Mouse (Mus musculus): ENCODE data around the gene Dusp2. TPM values are rescaled to one million over a fixed set of nuclear protein-coding genes. Genes with fewer than 3 reads are reported as not detected.

Gene Dusp2
- polyA plus RNA-seq, 1 experiment from 2014 or later: 10.3 TPM

DNA sequence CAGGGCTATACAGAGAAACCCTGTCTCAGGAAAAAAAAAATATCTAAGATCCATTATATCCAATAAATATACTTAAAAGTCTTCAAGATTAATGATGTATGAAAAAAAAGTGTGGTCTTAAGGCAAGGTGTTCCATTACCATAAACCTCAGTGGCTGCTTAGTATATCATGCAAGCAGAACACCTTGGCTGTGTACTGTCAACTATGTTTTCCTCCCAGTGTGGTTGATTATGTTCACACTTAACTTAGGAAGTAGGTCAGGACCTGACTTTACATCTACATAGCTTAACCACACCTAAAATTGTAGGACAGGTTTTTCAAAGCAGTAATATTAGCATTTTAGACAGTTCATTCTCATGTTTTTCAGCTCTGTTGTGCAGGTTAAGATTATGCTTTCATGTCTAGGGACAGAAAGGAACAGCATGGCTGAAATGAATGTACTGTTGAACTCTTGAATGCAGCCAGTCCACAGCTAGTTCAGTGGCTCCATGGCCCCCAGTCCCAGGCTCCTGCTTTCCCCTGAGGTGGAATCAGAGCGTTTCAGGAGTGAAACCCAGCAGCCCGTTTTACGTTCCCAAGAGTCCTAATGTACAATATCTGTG, 31.2 kb upstream of the Dusp2 start:
- Histone ChIP-seq H3K36me3 (ENCODE audit: insufficient read depth, low read length) (peaks cover 11% of the 10 kb centered on the region; the same call in 1 of the 2 replicates), H3K4me1 (replicated peaks; ENCODE audit: insufficient read depth, low read length) (no peaks in the 10 kb centered on the region), H3K9ac (ENCODE audit: low read depth, low read length) (no peak overlapping the region), H3K9me3 (replicated peaks; ENCODE audit: low read length) (no peaks in the 10 kb centered on the region), H3K27me3 (ENCODE audit: insufficient read depth, low read length) (no peaks in the 10 kb centered on the region), H3K4me3 (replicated peaks; ENCODE audit: low read depth, low read length) (no peak overlapping the region), H3K4me2 (ENCODE audit: low read length) (no peak overlapping the region), H3K27ac (no peak overlapping the region)
- TF ChIP-seq CTCF (IDR thresholded peaks at IDR 0.05; ENCODE audit: low read depth): no peak
- DNase-seq (ENCODE audit: low spot score) (no peak), ATAC-seq (replicated peaks; ENCODE audit: low FRiP score, low read depth) (no peak)
- WGBS: 66% methylated on average over 3 of the region's 3 CpGs

DNA sequence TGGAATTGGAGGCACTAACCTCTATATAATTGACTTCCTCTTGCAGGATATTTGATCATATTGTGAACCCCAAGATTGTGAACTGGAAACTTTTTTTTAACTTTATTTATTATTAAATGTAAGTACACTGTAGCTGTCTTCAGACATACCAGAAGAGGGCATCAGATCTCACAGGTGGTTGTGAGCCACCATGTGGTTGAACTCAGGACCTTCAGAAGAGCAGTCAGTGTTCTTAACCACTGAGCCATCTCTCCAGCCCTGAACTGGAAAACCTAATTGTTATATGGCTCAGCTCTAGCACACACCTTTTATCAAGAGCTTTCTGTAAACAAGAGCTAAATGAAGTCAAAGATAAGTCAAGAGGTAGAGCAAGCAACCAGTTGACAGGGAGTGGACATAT, 29.8 kb upstream of the Dusp2 start:
- no peaks in the 10 kb centered on the region for H3K36me3 ChIP-seq (ENCODE audit: insufficient read depth, low read length)
- ATAC-seq (replicated peaks; ENCODE audit: low FRiP score, low read depth) (no peak), DNase-seq (ENCODE audit: low spot score) (no peak)
- no peak overlapping the region for H3K9ac ChIP-seq (ENCODE audit: low read depth, low read length)
- peak; percentile 52 for TF ChIP-seq CTCF (IDR thresholded peaks at IDR 0.05; ENCODE audit: low read depth)
- no peaks in the 10 kb centered on the region for H3K4me1 ChIP-seq (replicated peaks; ENCODE audit: insufficient read depth, low read length)
- no peaks in the 10 kb centered on the region for H3K9me3 ChIP-seq (replicated peaks; ENCODE audit: low read length)
- H3K4me2 ChIP-seq (ENCODE audit: low read length): no peak overlapping the region
- no peak overlapping the region for H3K4me3 ChIP-seq (replicated peaks; ENCODE audit: low read depth, low read length)
- H3K27me3 ChIP-seq (ENCODE audit: insufficient read depth, low read length): no peaks in the 10 kb centered on the region
- H3K27ac ChIP-seq: no peak overlapping the region

DNA sequence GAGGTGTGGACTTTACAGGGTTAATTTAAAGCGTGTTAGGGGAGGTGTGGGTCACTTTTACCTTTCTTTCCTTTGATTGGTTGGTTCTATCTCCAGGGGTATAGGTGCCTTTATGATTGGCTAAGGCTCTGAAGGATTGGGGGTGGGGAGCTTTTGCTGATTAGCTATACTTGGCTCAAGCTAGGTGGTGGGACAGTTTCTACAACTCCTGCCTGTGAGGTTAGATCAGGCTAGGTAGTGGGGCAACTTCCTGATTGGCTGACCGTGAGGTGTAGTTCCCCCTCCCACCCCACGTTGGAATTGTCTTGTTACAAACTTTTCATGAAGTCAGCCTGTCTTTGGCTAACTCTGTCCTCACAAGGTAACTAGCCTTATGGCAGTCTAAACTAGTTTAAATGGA, 28.8 kb upstream of the Dusp2 start:
- no peak for DNase-seq (ENCODE audit: low spot score)
- no peak overlapping the region for H3K4me2 ChIP-seq (ENCODE audit: low read length)
- ATAC-seq (replicated peaks; ENCODE audit: low FRiP score, low read depth): no peak
- no peak overlapping the region for H3K4me3 ChIP-seq (replicated peaks; ENCODE audit: low read depth, low read length)
- no peaks in the 10 kb centered on the region for H3K36me3 ChIP-seq (ENCODE audit: insufficient read depth, low read length)
- H3K9ac ChIP-seq (ENCODE audit: low read depth, low read length): no peak overlapping the region
- no peaks in the 10 kb centered on the region for H3K4me1 ChIP-seq (replicated peaks; ENCODE audit: insufficient read depth, low read length)
- no peaks in the 10 kb centered on the region for H3K9me3 ChIP-seq (replicated peaks; ENCODE audit: low read length)
- no peaks in the 10 kb centered on the region for H3K27me3 ChIP-seq (ENCODE audit: insufficient read depth, low read length)
- 41% methylated on average over 3 of the region's 3 CpGs for WGBS
- no peak for TF ChIP-seq CTCF (IDR thresholded peaks at IDR 0.05; ENCODE audit: low read depth)
- H3K27ac ChIP-seq: no peak overlapping the region

DNA sequence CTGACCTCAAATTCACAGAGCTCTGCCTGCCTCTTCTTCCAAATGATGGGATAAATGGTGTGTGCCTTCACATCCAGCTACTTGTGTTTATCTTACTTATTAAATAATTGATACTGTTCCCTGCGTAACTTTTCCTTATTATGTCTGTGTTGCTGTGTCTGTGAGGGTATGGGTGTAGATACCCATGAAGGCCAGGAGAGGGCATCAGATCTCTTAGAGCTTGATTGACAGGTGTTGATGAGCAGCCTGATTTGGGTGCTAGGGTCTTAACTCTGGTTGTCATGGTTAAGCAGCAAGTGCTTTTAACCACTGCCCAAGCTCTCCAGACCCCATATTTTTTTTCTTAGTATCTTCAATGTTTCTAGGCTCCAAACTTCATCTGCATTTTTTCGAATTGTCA, 27.3 kb upstream of the Dusp2 start:
- no peak overlapping the region for H3K27ac ChIP-seq
- peak; percentile 64 for TF ChIP-seq CTCF (IDR thresholded peaks at IDR 0.05; ENCODE audit: low read depth)
- no peaks in the 10 kb centered on the region for H3K27me3 ChIP-seq (ENCODE audit: insufficient read depth, low read length)
- DNase-seq (ENCODE audit: low spot score) (no peak), ATAC-seq (replicated peaks; ENCODE audit: low FRiP score, low read depth) (no peak)
- no peaks in the 10 kb centered on the region for H3K4me1 ChIP-seq (replicated peaks; ENCODE audit: insufficient read depth, low read length)
- WGBS: 91% methylated on average over 2 of the region's 2 CpGs
- H3K36me3 ChIP-seq (ENCODE audit: insufficient read depth, low read length): no peaks in the 10 kb centered on the region
- no peak overlapping the region for H3K4me2 ChIP-seq (ENCODE audit: low read length)
- H3K9ac ChIP-seq (ENCODE audit: low read depth, low read length): no peak overlapping the region
- no peaks in the 10 kb centered on the region for H3K9me3 ChIP-seq (replicated peaks; ENCODE audit: low read length)
- no peak overlapping the region for H3K4me3 ChIP-seq (replicated peaks; ENCODE audit: low read depth, low read length)

DNA sequence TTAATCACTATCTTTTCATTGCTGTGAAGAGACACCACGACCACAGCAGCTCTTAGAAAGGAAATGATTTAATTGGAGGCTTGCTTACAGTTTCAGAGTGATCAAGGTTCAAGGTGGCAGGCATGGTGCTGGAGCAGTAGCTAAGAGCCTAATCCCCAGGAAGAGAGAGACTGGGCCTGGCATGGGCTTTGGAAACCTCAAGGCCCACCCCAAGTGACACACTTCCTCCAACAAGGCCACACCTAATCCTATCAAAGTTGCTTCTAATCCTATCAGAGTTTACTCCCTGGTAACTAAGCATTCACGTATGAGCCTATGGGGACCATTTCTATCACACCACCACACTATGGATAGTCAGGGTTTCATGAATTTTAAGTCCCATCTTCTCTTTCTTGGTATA, 25.7 kb upstream of the Dusp2 start:
- Histone ChIP-seq H3K9ac (ENCODE audit: low read depth, low read length) (no peak overlapping the region), H3K27me3 (ENCODE audit: insufficient read depth, low read length) (no peaks in the 10 kb centered on the region), H3K36me3 (ENCODE audit: insufficient read depth, low read length) (no peaks in the 10 kb centered on the region), H3K4me3 (replicated peaks; ENCODE audit: low read depth, low read length) (no peak overlapping the region), H3K4me1 (replicated peaks; ENCODE audit: insufficient read depth, low read length) (no peaks in the 10 kb centered on the region), H3K9me3 (replicated peaks; ENCODE audit: low read length) (no peaks in the 10 kb centered on the region), H3K4me2 (ENCODE audit: low read length) (no peak overlapping the region), H3K27ac (no peak overlapping the region)
- DNase-seq (ENCODE audit: low spot score) (no peak), ATAC-seq (replicated peaks; ENCODE audit: low FRiP score, low read depth) (no peak)
- no peak for TF ChIP-seq CTCF (IDR thresholded peaks at IDR 0.05; ENCODE audit: low read depth)
- 46% methylated on average over 2 of the region's 2 CpGs for WGBS

DNA sequence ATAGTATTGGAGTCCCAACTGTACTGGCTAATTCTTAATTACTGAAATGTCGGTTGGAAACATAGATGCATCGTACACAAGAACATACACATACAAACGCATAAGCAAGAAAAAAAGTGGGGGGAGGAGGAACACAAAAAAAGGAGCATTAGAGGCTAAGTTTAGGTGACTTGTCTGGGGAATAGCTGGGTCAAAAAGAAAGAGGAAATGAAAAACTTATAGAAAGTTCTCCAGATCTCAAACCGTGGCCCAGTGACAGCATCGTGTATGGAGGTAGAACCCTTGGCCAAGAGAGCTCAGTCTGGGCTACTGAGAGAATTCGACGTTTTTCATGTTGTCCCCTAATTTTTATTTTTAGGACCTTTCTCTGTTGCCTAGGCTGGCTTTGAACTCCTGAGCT, 25.3 kb upstream of the Dusp2 start:
- H3K27ac ChIP-seq: no peak overlapping the region
- H3K4me3 ChIP-seq (replicated peaks; ENCODE audit: low read depth, low read length): no peak overlapping the region
- no peak for TF ChIP-seq CTCF (IDR thresholded peaks at IDR 0.05; ENCODE audit: low read depth)
- H3K9me3 ChIP-seq (replicated peaks; ENCODE audit: low read length): no peaks in the 10 kb centered on the region
- DNase-seq (ENCODE audit: low spot score): no peak
- H3K36me3 ChIP-seq (ENCODE audit: insufficient read depth, low read length): no peaks in the 10 kb centered on the region
- ATAC-seq (replicated peaks; ENCODE audit: low FRiP score, low read depth): no peak
- no peaks in the 10 kb centered on the region for H3K27me3 ChIP-seq (ENCODE audit: insufficient read depth, low read length)
- H3K4me2 ChIP-seq (ENCODE audit: low read length): no peak overlapping the region
- H3K4me1 ChIP-seq (replicated peaks; ENCODE audit: insufficient read depth, low read length): no peaks in the 10 kb centered on the region
- WGBS: 89% methylated on average over 7 of the region's 7 CpGs
- H3K9ac ChIP-seq (ENCODE audit: low read depth, low read length): no peak overlapping the region

DNA sequence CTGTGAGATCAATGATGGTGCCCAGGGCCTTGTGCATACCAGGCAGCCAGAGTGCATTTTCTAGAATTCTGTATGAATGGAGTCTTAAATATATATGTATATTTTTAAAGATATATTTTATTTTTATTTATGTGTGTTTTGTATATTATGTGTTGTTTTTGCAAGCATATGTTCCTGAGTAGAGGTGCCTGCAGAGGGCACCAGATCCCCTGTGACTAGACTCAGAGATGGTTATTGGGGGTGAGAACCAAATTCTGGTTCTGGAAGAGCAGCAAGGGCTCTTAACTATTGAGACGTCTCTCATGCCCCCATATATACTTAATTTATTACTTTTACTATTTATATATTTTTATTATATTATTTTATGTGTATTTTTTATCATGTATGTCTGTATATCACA, 24.8 kb upstream of the Dusp2 start:
- DNase-seq (ENCODE audit: low spot score) (no peak), ATAC-seq (replicated peaks; ENCODE audit: low FRiP score, low read depth) (no peak)
- no peaks in the 10 kb centered on the region for H3K4me1 ChIP-seq (replicated peaks; ENCODE audit: insufficient read depth, low read length)
- no peak overlapping the region for H3K4me2 ChIP-seq (ENCODE audit: low read length)
- H3K27ac ChIP-seq: no peak overlapping the region
- H3K9ac ChIP-seq (ENCODE audit: low read depth, low read length): no peak overlapping the region
- TF ChIP-seq CTCF (IDR thresholded peaks at IDR 0.05; ENCODE audit: low read depth): no peak
- no peaks in the 10 kb centered on the region for H3K27me3 ChIP-seq (ENCODE audit: insufficient read depth, low read length)
- no peak overlapping the region for H3K4me3 ChIP-seq (replicated peaks; ENCODE audit: low read depth, low read length)
- H3K36me3 ChIP-seq (ENCODE audit: insufficient read depth, low read length): no peaks in the 10 kb centered on the region
- WGBS: 84% methylated on average over 1 of the region's 1 CpGs
- no peaks in the 10 kb centered on the region for H3K9me3 ChIP-seq (replicated peaks; ENCODE audit: low read length)

All from kidney, postnatal 0 days (tissue).